Mouse (Mus musculus) layer of hippocampus, postnatal 25 days (tissue): ENCODE measurements around the gene Wdr59. TPM values are rescaled to one million over a fixed set of nuclear protein-coding genes. Genes with fewer than 3 reads are reported as not detected.
A peak's percentile ranks its signal among the peaks of the same experiment; 100 is the strongest.

Experiments used
- DNase-seq, 2 experiments: peaks; one replicate each; pipeline ENCODE4 v3.0.0; 2022; ENCODE audit warnings: mixed read lengths in 2 of 2, low spot score in 1 of 2; ENCODE audit errors: extremely low spot score in 1 of 2
- microRNA-seq, 2 experiments: library from miRNA; unstranded; fragments of <30 nt; microRNA quantifications; one replicate each; pipeline ENCODE4 v1.2.0; 2021
- total RNA-seq, 2 experiments: library from RNA; stranded (reverse); gene quantifications; 2 replicates each; pipeline ENCODE4 v1.2.3; 2021

The Wdr59 gene
- total RNA-seq, 2 experiments from 2014 or later, result 23.5 to 24.8 TPM

DNA sequence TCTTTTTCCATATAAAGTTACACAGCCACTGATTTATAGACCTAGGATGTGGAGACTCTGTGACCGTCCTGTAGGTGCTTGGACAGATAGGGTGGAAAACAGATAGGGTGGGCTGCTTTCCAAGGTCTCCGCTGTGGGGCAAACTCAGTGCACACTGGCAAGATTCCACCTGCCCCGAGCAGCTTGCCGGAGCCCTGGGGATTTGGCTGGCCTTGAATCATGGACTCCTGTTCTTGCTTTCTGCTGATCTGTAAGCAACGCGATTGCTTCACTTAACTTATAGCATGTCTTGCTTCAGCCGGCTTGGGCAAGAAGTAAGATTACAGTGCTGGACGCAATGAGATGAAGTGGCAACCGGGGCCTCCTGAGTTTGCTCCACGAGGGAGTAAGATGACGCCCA is 97.7 kb downstream of the Wdr59 start:
- no peak for DNase-seq

DNA sequence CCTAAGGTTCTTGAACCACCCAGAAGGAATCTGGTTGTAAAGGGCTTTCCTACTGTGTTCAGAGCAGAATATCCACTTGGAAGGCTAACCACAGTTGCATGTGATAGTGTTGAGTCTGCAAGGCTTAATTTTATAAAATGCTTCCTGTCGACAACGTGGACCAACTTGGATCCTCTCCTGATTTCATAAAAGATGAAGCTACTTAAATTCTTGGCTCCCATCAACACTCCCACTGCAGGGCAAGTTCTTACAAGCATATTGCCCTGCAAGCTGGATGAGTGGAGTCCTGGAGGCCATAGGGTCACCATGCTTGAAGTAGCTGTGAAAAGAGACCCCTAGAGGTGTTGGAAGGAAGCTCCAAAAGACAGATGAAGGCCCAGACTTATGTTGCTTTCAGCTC is 99.3 kb downstream of the Wdr59 start:
- no peak for DNase-seq

DNA sequence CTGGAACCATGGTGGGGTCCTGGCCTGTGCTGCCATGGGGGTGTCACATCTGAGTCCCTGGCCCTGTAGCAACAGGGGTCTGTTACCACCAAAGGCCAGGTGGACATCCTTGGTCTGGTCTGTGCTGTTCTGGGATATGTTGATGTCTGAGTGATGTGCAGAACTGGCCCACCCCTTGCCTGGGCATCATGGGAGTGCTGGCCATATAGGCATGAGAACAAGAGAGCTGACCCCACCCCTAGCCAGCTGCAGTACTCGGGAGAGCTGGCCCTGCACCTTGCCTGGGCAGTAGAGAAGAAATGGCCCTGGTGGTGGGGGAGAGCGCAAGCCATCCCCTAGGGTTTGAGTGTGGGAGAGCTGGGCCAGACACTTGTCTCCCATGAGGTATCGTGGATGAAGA is 102.7 kb downstream of the Wdr59 start:
- no peak for DNase-seq

DNA sequence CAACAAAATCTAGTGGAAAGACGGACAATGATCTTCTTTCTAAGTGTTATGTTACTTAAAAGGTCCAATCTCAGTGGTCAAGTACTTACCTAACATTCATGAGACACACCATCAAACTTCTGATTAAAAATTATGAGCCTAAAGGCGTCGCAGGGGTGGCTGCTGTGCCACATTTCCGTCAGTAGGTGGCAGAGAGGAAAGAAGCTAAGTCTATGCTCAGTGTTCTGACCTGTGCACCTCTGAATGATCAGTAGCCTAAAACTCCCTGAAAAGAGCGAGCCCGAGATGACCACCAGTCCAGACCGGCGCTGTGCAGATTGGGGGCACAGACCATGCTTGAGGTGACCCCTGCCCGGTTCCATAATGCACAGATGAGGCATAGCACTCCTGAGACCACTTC is 103.3 kb downstream of the Wdr59 start:
- peak in 1 of 2 experiments; percentile 22 for DNase-seq

DNA sequence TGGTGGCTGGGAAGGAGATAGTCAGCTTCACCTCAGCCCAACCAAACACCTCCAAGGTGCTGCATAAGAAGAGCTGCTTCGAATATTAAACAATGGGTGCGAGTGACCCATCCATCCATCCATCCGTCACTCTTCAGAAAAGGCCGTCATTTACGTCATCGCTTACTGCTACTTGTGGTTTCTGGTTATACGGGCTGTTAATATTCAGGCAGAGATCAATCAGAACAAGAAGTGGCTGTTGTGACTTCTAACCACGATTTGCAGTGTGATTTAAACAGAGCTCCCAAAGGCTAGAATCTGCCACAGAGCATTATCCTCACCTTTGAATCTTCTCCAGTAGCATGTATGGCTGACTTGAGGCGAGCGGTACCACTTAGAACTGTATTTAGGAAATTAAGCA is 104.7 kb downstream of the Wdr59 start:
- DNase-seq, result no peak

DNA sequence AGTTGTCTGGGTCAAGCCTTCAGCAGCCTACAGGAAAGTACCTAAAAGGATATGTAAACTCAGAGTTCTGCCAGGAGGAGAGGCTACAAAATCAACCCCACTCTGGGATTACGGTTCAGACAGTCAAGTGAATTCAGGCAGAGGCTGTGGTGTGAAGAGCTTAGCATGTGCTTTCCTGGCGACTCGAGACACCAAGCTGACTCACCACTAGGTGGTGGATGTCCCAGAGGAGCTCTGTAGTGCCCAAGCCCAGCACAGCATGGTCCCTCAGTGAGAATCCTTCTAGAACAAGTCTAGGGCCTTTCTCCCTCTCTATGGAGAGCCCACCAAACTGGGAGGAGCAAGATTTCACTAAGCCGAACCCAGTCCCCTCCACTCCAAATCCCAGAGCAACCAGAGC is 118.5 kb downstream of the Wdr59 start:
- no peak for DNase-seq

Small RNA genes within 50 kb of the gene (microRNA-seq; reads per million reads assigned to microRNA genes)
- gene Mir1957b, result 0 reads per million in 2 experiments

Other genes with a start within 250 kb of the Wdr59 start
- gene Rfwd3, start 221.9 kb downstream of the Wdr59 start, total RNA-seq, result 10 to 100 TPM; 20.2 TPM
- gene Mlkl, start 183.9 kb downstream of the Wdr59 start, total RNA-seq, result under 1 TPM; 0.17 to 0.59 TPM
- 10 to 100 TPM; 49.1 to 51.3 TPM for gene Fa2h, start 128.3 kb downstream of the Wdr59 start, total RNA-seq
- gene Znrf1, start 14.0 kb upstream of the Wdr59 start, total RNA-seq, result 100 to 1,000 TPM; 106 to 116 TPM
- gene Ldhd, start 108.3 kb upstream of the Wdr59 start, total RNA-seq, result 1 to 10 TPM; 6.6 to 7.2 TPM
- 10 to 100 TPM; 19.4 to 22.3 TPM for gene Zfp1, start 121.3 kb upstream of the Wdr59 start, total RNA-seq
- not detected for gene Ctrb1, start 168.9 kb upstream of the Wdr59 start, total RNA-seq
- 10 to 100 TPM; 66.2 to 66.8 TPM for gene Bcar1, start 221.7 kb upstream of the Wdr59 start, total RNA-seq